30 mouse cellular contexts compared by ENCODE assay signal in genomic region chr3:58798676-58799075, GRCm38 (mm10). TPM values are rescaled to one million over a fixed set of nuclear protein-coding genes. Genes with fewer than 3 reads are reported as not detected.
"Had no signal": no experiment of that assay in that cellular context is flagged by ENCODE, and none has a peak within 500 bp of the region (broad histone marks: within the 10 kb centered on the region; RNA-seq: fewer than 3 reads in every experiment).

No protein-coding gene starts in this region.

- H3K9ac ChIP-seq: heart, embryonic 13.5 days; heart, embryonic 15.5 days; hindbrain, embryonic 12.5 days; hindbrain, embryonic 14.5 days; kidney, embryonic 15.5 days; limb, embryonic 12.5 days; limb, embryonic 15.5 days; liver, embryonic 12.5 days; liver, embryonic 14.5 days had no signal

- H3K9me3 ChIP-seq: heart, embryonic 10.5 days; heart, embryonic 13.5 days; heart, embryonic 15.5 days; hindbrain, embryonic 12.5 days; kidney, embryonic 15.5 days; limb, embryonic 12.5 days; limb, embryonic 15.5 days; liver, embryonic 12.5 days had no signal

- ATAC-seq: intestine, embryonic 16.5 days; liver, embryonic 12.5 days had no signal

- H3K4me1 ChIP-seq: heart, embryonic 13.5 days; heart, embryonic 15.5 days; hindbrain, embryonic 12.5 days; kidney, embryonic 15.5 days; limb, embryonic 15.5 days; liver, embryonic 12.5 days had no signal

- H3K27me3 ChIP-seq: heart, embryonic 13.5 days; heart, embryonic 15.5 days; hindbrain, embryonic 12.5 days; kidney, embryonic 15.5 days; limb, embryonic 12.5 days; limb, embryonic 15.5 days; liver, embryonic 12.5 days had no signal

- H3K36me3 ChIP-seq: heart, embryonic 10.5 days; heart, embryonic 13.5 days; heart, embryonic 15.5 days; hindbrain, embryonic 12.5 days; kidney, embryonic 15.5 days; limb, embryonic 12.5 days; limb, embryonic 15.5 days; liver, embryonic 12.5 days had no signal

- DNase-seq: gastrocnemius, postnatal 14 days; gastrocnemius, postnatal 36 days; heart, adult 18-20 months; heart, postnatal 14 days; heart, postnatal 36 days; kidney, adult 11 months; kidney, adult 2 months; kidney, adult 9 months; kidney, postnatal 14 days; kidney, postnatal 36 days; layer of hippocampus, adult 9-11 months; layer of hippocampus, postnatal 36 days; left cerebral cortex, postnatal 4 days had no signal

- H3K4me3 ChIP-seq: heart, embryonic 10.5 days; heart, embryonic 13.5 days; heart, embryonic 15.5 days; hindbrain, embryonic 12.5 days; kidney, embryonic 15.5 days; limb, embryonic 12.5 days; limb, embryonic 15.5 days; liver, embryonic 12.5 days had no signal

- H3K4me2 ChIP-seq: heart, embryonic 13.5 days; heart, embryonic 15.5 days; hindbrain, embryonic 12.5 days; hindbrain, embryonic 14.5 days; kidney, embryonic 15.5 days; limb, embryonic 12.5 days; limb, embryonic 15.5 days; liver, embryonic 12.5 days had no signal

- H3K27ac ChIP-seq: heart, embryonic 10.5 days; heart, embryonic 13.5 days; heart, embryonic 15.5 days; hindbrain, embryonic 12.5 days; hindbrain, embryonic 14.5 days; hindbrain, postnatal 0 days; kidney, embryonic 15.5 days; kidney, postnatal 0 days; limb, embryonic 12.5 days; limb, embryonic 15.5 days; liver, embryonic 12.5 days; liver, embryonic 14.5 days had no signal

RNA-seq across cellular contexts. Expression of gene Mindy4b-ps, which starts 23.4 kb away (rescaled TPM):
- polyA plus RNA-seq: gonadal fat pad, adult 2 months; heart, embryonic 10.5 days; hindbrain, embryonic 12.5 days; hindbrain, embryonic 14.5 days; intestine, embryonic 14.5 days; intestine, embryonic 16.5 days; kidney, adult 2 months; kidney, embryonic 15.5 days; kidney, postnatal 0 days; large intestine, adult 2 months; limb, embryonic 15.5 days; liver, adult 2 months; liver, embryonic 12.5 days; liver, embryonic 14.5 days had no signal
